Mouse (Mus musculus) gonadal fat pad, adult 2 months (tissue): ENCODE data around the gene Olfr598. TPM values are rescaled to one million over a fixed set of nuclear protein-coding genes. Genes with fewer than 3 reads are reported as not detected.
"Not testable (repeated sequence)": the region's sequence is repeated elsewhere in the genome, so short reads cannot be mapped to it uniquely, and the experiment has no call there.

Source experiments
- DNase-seq: peaks from one replicate; pipeline ENCODE4 v3.0.0-alpha.2; 2012; ENCODE audit warnings: low read depth
- polyA plus RNA-seq: library from polyadenylated mRNA; depleted of rRNA; stranded (reverse); fragments of >200 nt; gene quantifications from 2 replicates; pipeline ENCODE4 v1.2.3, GENCODE M21; 2012; rRNA removed

The Olfr598 gene
- not detected in 2 replicates for polyA plus RNA-seq

DNA sequence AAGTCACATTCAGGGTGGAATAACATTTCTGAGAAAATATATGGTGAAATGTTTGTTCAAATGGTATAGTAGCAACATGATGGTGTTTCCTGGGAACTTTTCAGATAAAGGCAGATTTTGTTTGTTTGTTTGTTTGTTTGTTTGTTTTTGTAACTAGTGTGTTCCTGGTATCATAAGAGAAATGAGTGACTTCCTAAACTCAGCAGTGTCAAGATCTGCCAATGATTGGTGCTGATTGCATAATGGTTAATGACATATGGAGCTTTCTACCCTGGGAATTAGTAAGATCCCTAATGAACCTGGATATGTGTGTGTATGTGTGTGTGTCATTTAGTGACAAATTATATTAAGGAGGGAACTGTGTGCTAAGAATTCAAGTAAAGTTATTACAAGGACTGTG lies at the start of gene Olfr598:
Gene Olfr598, plus strand, starts transcription at position 301 of the 400 bp plus-strand sequence.
- DNase-seq = no peak

DNA sequence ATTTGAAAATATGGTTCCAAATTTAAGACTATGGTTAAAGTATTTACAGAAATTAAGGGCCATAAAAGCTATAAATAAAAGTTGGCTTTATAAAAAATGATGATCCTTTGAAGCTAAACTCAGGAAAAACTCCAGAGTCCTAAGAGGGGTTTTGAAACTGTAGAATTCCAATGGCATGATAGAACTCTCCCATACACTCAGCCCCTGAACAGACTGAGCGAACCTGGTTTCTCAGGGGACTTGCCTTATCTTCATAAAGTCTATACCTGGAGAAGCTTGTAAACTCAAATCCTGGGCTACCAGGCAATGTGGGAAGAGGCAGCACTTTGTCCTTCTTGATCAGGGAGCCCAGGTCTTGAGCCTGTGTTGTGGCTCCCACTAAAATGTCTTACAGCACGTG lies 18.0 kb upstream of the Olfr598 start, which contains the start of gene Olfr596:
Gene Olfr596, plus strand, starts transcription at position 301 of the 400 bp plus-strand sequence.
- not testable (repeated sequence) for DNase-seq

DNA sequence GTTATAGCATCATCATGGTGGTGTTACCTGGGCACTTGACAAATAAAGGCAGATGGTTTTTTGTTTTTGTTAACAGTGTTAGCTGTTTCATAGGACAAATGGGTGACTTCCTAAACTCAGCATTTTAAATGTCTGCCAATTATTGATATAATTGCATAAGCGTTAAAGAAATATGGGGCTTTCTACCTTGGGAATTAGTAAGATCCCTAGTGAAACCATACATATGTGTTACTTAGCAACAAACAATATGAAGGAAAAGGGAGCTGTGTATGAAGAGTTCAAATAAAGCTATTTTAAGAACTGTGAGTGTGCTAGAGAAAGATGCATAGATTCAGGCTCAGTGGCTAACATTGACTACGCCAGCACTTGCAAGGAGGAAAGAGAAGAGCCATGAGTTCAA lies 7.4 kb upstream of the Olfr598 start, which contains the start of gene Olfr597:
Gene Olfr597, plus strand, starts transcription at position 301 of the 400 bp plus-strand sequence.
- DNase-seq = not testable (repeated sequence)

DNA sequence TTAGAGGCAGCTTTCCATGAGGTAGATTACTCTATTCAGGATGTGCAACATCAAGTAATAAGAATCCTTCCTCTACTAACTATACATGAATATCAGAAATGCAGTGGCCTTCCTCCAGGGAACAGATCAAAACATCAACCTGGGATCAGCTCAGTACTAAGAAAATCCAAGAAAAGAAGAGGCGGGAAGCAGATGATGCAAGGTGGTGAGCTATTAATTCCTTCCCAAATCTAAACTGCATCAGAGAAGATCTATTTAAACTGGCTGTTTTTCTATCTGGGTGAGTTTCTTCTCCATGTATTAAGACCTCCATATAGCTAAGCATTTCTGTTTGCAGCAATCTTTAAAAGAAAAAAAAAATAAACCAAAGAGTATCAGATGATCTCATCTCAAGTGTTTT lies 12.2 kb downstream of the Olfr598 start, which contains the start of gene Olfr599:
Gene Olfr599, plus strand, starts transcription at position 301 of the 400 bp plus-strand sequence.
- no peak for DNase-seq

DNA sequence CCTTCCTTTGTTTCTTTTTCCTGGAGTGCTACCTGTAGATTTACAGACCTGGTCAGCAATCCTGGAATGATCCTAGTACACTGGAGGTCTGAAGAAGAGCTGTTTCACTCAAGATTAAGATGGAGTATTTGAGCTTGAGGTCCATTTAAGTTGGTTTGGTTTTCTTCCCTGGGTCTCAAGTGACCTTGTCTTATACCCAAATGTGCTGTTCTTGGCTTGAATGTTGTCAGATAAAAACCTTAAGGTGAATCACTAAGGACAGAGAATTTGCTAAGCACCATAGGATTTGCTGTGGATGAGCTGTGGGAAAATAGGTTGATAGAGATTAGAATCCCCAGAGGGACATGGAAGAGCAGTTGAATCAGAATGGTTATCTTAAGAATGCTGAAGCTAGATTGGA lies 26.2 kb downstream of the Olfr598 start, which contains the start of gene Olfr600:
Gene Olfr600, minus strand, starts transcription at position 101 of the 400 bp plus-strand sequence.
- no peak for DNase-seq

DNA sequence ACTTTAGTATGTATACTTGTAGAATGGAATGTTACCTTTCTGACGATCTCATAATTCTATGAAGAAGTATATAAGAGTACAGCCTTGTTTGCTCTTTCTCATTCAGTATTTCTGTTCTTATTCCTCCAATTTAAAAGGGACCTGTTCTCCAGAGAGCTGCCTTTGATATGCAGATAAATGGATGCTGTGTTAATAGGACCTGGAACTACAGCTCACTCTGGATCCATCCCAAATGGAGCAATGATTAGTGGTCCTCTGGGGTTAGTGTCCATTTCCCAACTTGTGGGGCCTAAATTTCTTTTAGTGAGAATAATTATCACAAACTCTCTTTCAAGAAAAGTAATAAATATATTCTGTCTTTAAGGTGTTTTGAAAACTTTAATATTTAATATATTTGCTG lies 39.2 kb downstream of the Olfr598 start, which contains the start of gene Olfr601:
Gene Olfr601, minus strand, starts transcription at position 101 of the 400 bp plus-strand sequence.
- DNase-seq = no peak

Other genes starting within 250 kb of the Olfr598 start
- not detected in 2 replicates for gene Olfr584, start 241.7 kb upstream of the Olfr598 start, polyA plus RNA-seq
- not detected in 2 replicates for gene Olfr585, start 225.8 kb upstream of the Olfr598 start, polyA plus RNA-seq
- gene Olfr586, start 197.9 kb upstream of the Olfr598 start, polyA plus RNA-seq = not detected in 2 replicates
- not detected in 2 replicates for gene Olfr588-ps1, start 182.7 kb upstream of the Olfr598 start, polyA plus RNA-seq
- gene Olfr589, start 167.2 kb upstream of the Olfr598 start, polyA plus RNA-seq = not detected in 2 replicates
- gene Olfr591, start 145.2 kb upstream of the Olfr598 start, polyA plus RNA-seq = not detected in 2 replicates
- not detected in 2 replicates for gene Olfr592, start 138.8 kb upstream of the Olfr598 start, polyA plus RNA-seq
- gene Olfr593, start 111.7 kb upstream of the Olfr598 start, polyA plus RNA-seq = not detected in 2 replicates
- not detected in 2 replicates for gene Olfr594, start 106.6 kb upstream of the Olfr598 start, polyA plus RNA-seq
- not detected in 2 replicates for gene Usp17ld, start 71.1 kb upstream of the Olfr598 start, polyA plus RNA-seq
- not detected in 2 replicates for gene Olfr596, start 17.9 kb upstream of the Olfr598 start, polyA plus RNA-seq
- not detected in 2 replicates for gene Olfr597, start 7.3 kb upstream of the Olfr598 start, polyA plus RNA-seq
- not detected in 2 replicates for gene Olfr599, start 12.3 kb downstream of the Olfr598 start, polyA plus RNA-seq
- gene Olfr600, start 26.1 kb downstream of the Olfr598 start, polyA plus RNA-seq = not detected in 2 replicates
- not detected in 2 replicates for gene Olfr601, start 39.1 kb downstream of the Olfr598 start, polyA plus RNA-seq
- not detected in 2 replicates for gene Olfr603, start 62.6 kb downstream of the Olfr598 start, polyA plus RNA-seq
- not detected in 2 replicates for gene Usp17lc, start 91.5 kb downstream of the Olfr598 start, polyA plus RNA-seq
- not detected in 2 replicates for gene Olfr605, start 121.9 kb downstream of the Olfr598 start, polyA plus RNA-seq
- gene Olfr606, start 125.5 kb downstream of the Olfr598 start, polyA plus RNA-seq = not detected in 2 replicates
- not detected in 2 replicates for gene Olfr607, start 140.6 kb downstream of the Olfr598 start, polyA plus RNA-seq
- not detected in 2 replicates for gene Olfr608, start 146.3 kb downstream of the Olfr598 start, polyA plus RNA-seq
- not detected in 2 replicates for gene Olfr609, start 174.5 kb downstream of the Olfr598 start, polyA plus RNA-seq
- gene Olfr610, start 188.6 kb downstream of the Olfr598 start, polyA plus RNA-seq = not detected in 2 replicates
- not detected in 2 replicates for gene Olfr611, start 197.3 kb downstream of the Olfr598 start, polyA plus RNA-seq
- not detected in 2 replicates for gene Olfr612, start 219.1 kb downstream of the Olfr598 start, polyA plus RNA-seq
- gene Olfr613, start 224.5 kb downstream of the Olfr598 start, polyA plus RNA-seq = not detected in 2 replicates
- gene Olfr615, start 232.5 kb downstream of the Olfr598 start, polyA plus RNA-seq = not detected in 2 replicates
- not detected in 2 replicates for gene Olfr616, start 245.6 kb downstream of the Olfr598 start, polyA plus RNA-seq
- gene Olfr617, start 249.5 kb downstream of the Olfr598 start, polyA plus RNA-seq = not detected in 2 replicates